Mouse (Mus musculus) cerebral cortex, adult 2 months (tissue): ENCODE measurements around the gene Palm2.

Experiments used
- WGBS: fragments of 180-500 bp; shearing (Covaris S2); methylation state at CpG from one replicate; pipeline ENCODE4 v1.1.7; 2018; 5-methylcytosine and 5-hydroxymethylcytosine counted together

Palm2 gene

DNA sequence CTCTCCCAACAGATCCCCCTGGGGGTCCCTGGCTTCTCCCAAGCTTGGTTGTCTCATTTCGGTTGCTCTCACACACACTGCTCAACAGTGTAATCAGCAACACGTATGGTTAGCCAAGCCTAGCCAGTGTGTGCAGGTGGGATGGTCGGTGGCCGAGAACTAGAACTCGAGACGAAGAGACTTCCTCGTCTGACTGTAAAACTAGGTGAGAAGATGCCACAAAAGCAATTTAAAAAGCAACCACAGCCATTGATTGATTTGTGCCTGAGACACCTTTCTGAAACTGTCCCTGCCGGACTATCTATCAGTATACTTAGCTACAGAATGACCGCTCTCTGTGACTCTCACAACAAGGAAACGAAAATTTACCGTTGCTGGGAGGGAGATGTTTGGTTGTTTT, 321.0 kb downstream of the Palm2 start:
- 91% methylated on average over 11 of the region's 11 CpGs for WGBS

DNA sequence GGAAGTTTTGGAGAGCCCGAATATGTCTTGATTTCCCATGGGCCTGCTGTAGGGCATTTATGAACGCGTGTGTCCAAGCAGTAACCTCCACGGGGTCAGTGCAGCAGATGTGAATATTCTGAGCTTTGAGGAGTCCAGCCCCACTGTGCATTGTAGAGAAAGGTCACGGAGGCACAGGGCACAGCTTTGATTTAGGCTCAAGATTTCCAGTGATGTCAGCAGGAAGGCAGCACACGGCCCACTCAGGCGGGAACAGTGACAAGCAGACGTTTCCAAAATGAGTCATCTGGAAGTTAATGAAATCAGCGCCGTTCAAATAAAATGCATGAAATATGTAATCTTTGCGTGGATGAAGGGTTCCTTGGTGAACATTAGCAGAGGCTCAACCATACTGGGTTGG, 323.9 kb downstream of the Palm2 start:
- WGBS = 54% methylated on average over 11 of the region's 11 CpGs
